Mouse (Mus musculus): ENCODE results near the gene Nlrp3.

GRCm38 (mm10) chr11:59554535-59554934 lies 13.2 kb downstream of the Nlrp3 start:
- no peak for TF ChIP-seq CTCF (IDR thresholded peaks at IDR 0.05; ENCODE audit: control insufficient read depth, insufficient read depth, insufficient replicate concordance, low read depth, low read length)
- no peak for TF ChIP-seq POLR2A (IDR thresholded peaks at IDR 0.05; ENCODE audit: control insufficient read depth, low read depth, low read length)
